Mouse (Mus musculus) limb, embryonic 15.5 days (tissue): ENCODE results near the gene Akap6. TPM values are rescaled to one million over a fixed set of nuclear protein-coding genes. Genes with fewer than 3 reads are reported as not detected.

ENCODE experiments used
- ATAC-seq: fragments of 200-750 bp; cut with Nextera tagmentation; 2 replicates; pipeline ENCODE4 v1.8.0; 2017; ENCODE audit warnings: low read depth, moderate TSS enrichment; ENCODE audit not compliant: insufficient number of reproducible peaks, low FRiP score, low TSS enrichment
- H3K27ac ChIP-seq: fragments of 300-500 bp; sonication (generic); 2 replicates; pipeline ENCODE4 v1.5.1; 2015; ENCODE audit warnings: moderate library complexity, mild to moderate bottlenecking, inconsistent platforms
- H3K27me3 ChIP-seq: fragments of 300-500 bp; sonication (generic); 2 replicates; pipeline ENCODE4 v1.6.1; 2015; ENCODE audit warnings: inconsistent platforms
- H3K36me3 ChIP-seq: fragments of 300-500 bp; sonication (generic); 2 replicates; pipeline ENCODE4 v1.6.1; 2015; ENCODE audit warnings: inconsistent platforms
- H3K4me1 ChIP-seq: fragments of 300-500 bp; sonication (generic); 2 replicates; pipeline ENCODE4 v1.6.1; 2015; ENCODE audit warnings: inconsistent platforms
- H3K4me2 ChIP-seq: fragments of 300-500 bp; sonication (generic); 2 replicates; pipeline ENCODE4 v1.6.1; 2015; ENCODE audit warnings: mild to moderate bottlenecking, inconsistent platforms
- H3K4me3 ChIP-seq: fragments of 300-500 bp; sonication (generic); 2 replicates; pipeline ENCODE4 v1.5.1; 2015; ENCODE audit warnings: mild to moderate bottlenecking, inconsistent platforms
- H3K9ac ChIP-seq: fragments of 300-500 bp; sonication (generic); 2 replicates; pipeline ENCODE4 v1.6.1; 2015; ENCODE audit warnings: inconsistent platforms
- H3K9me3 ChIP-seq: fragments of 300-500 bp; sonication (generic); 2 replicates; pipeline ENCODE4 v1.6.1; 2016; ENCODE audit warnings: inconsistent platforms
- WGBS: fragments of 180-500 bp; shearing (Covaris S2); methylation state at CpG from one replicate; pipeline ENCODE4 v1.1.7; 2015; 5-methylcytosine and 5-hydroxymethylcytosine counted together
- polyA plus RNA-seq: library from polyadenylated mRNA; unstranded; fragments of >200 nt; fragmentation: Nextera tagmentation; extraction: Ambion mirVana; gene quantifications from 2 replicates; pipeline ENCODE4 v1.2.1, GENCODE M21; 2015

Gene Akap6
- polyA plus RNA-seq, 1 experiment from 2014 or later: 1.3 TPM

- Histone ChIP-seq H3K4me1 (0 out of 2 replicates have a peak, but pooled peaks cover 6% of the 10 kb centered on the region), H3K27ac (no peak overlapping the region), H3K9me3 (no peaks in the 10 kb centered on the region), H3K9ac (no peak overlapping the region), H3K4me3 (no peak overlapping the region), H3K4me2 (no peak overlapping the region), H3K36me3 (no peaks in the 10 kb centered on the region), H3K27me3 (no peaks in the 10 kb centered on the region)
- no peak for ATAC-seq
- WGBS: 32% methylated on average over 15 of the region's 15 CpGs
Measured at GRCm38 (mm10) chr12:52939324-52939946, 240.3 kb downstream of the Akap6 start.

GRCm38 (mm10) chr12:52941941-52942340 lies 242.8 kb downstream of the Akap6 start:
- H3K27me3 ChIP-seq: no peaks in the 10 kb centered on the region
- no peak for ATAC-seq
- WGBS: 75% methylated on average over 4 of the region's 4 CpGs
- H3K4me3 ChIP-seq: no peak overlapping the region
- H3K9me3 ChIP-seq: no peaks in the 10 kb centered on the region
- H3K9ac ChIP-seq: no peak overlapping the region
- no peaks in the 10 kb centered on the region for H3K36me3 ChIP-seq
- no peak overlapping the region for H3K27ac ChIP-seq
- no peak overlapping the region for H3K4me2 ChIP-seq
- 0 out of 2 replicates have a peak, but pooled peaks cover 6% of the 10 kb centered on the region for H3K4me1 ChIP-seq

- Histone ChIP-seq H3K4me2 (no peak overlapping the region), H3K9ac (no peak overlapping the region), H3K9me3 (no peaks in the 10 kb centered on the region), H3K36me3 (no peaks in the 10 kb centered on the region), H3K27ac (no peak overlapping the region), H3K4me1 (0 out of 2 replicates have a peak, but pooled peaks cover 6% of the 10 kb centered on the region), H3K4me3 (no peak overlapping the region), H3K27me3 (no peaks in the 10 kb centered on the region)
- WGBS: 67% methylated on average over 7 of the region's 7 CpGs
- ATAC-seq: no peak
Measured at GRCm38 (mm10) chr12:52944274-52944673, 245.1 kb downstream of the Akap6 start.

GRCm38 (mm10) chr12:52944949-52945348 lies 245.8 kb downstream of the Akap6 start:
- Histone ChIP-seq H3K9me3 (no peaks in the 10 kb centered on the region), H3K9ac (no peak overlapping the region), H3K4me1 (0 out of 2 replicates have a peak, but pooled peaks cover 2% of the 10 kb centered on the region), H3K4me2 (no peak overlapping the region), H3K27me3 (no peaks in the 10 kb centered on the region), H3K27ac (no peak overlapping the region), H3K4me3 (no peak overlapping the region), H3K36me3 (no peaks in the 10 kb centered on the region)
- no peak; the same call in 1 of the 2 replicates for ATAC-seq
- 82% methylated on average over 2 of the region's 2 CpGs for WGBS

GRCm38 (mm10) chr12:52950660-52951059 lies 251.5 kb downstream of the Akap6 start:
- no peak overlapping the region for H3K4me3 ChIP-seq
- H3K4me2 ChIP-seq: no peak overlapping the region
- H3K9ac ChIP-seq: no peak overlapping the region
- no peaks in the 10 kb centered on the region for H3K4me1 ChIP-seq
- H3K27me3 ChIP-seq: no peaks in the 10 kb centered on the region
- no peaks in the 10 kb centered on the region for H3K36me3 ChIP-seq
- H3K9me3 ChIP-seq: no peaks in the 10 kb centered on the region
- H3K27ac ChIP-seq: no peak overlapping the region
- ATAC-seq: no peak
- WGBS: 57% methylated on average over 4 of the region's 4 CpGs

- no peaks in the 10 kb centered on the region for H3K9me3 ChIP-seq
- no peak overlapping the region for H3K27ac ChIP-seq
- ATAC-seq: no peak
- no peak overlapping the region for H3K9ac ChIP-seq
- H3K4me1 ChIP-seq: no peaks in the 10 kb centered on the region
- no peaks in the 10 kb centered on the region for H3K27me3 ChIP-seq
- no peak overlapping the region for H3K4me3 ChIP-seq
- 37% methylated on average over 3 of the region's 3 CpGs for WGBS
- H3K4me2 ChIP-seq: no peak overlapping the region
- H3K36me3 ChIP-seq: no peaks in the 10 kb centered on the region
Measured at GRCm38 (mm10) chr12:52957587-52957986, 258.4 kb downstream of the Akap6 start.

GRCm38 (mm10) chr12:52957994-52958393 lies 258.8 kb downstream of the Akap6 start:
- Histone ChIP-seq H3K4me2 (no peak overlapping the region), H3K27ac (no peak overlapping the region), H3K9me3 (no peaks in the 10 kb centered on the region), H3K4me3 (no peak overlapping the region), H3K36me3 (no peaks in the 10 kb centered on the region), H3K9ac (no peak overlapping the region), H3K27me3 (no peaks in the 10 kb centered on the region), H3K4me1 (no peaks in the 10 kb centered on the region)
- 36% methylated on average over 3 of the region's 3 CpGs for WGBS
- no peak for ATAC-seq

- H3K4me1 ChIP-seq: no peaks in the 10 kb centered on the region
- H3K4me2 ChIP-seq: no peak overlapping the region
- no peak overlapping the region for H3K4me3 ChIP-seq
- no peaks in the 10 kb centered on the region for H3K27me3 ChIP-seq
- H3K9me3 ChIP-seq: no peaks in the 10 kb centered on the region
- WGBS: 69% methylated on average over 6 of the region's 6 CpGs
- no peak overlapping the region for H3K27ac ChIP-seq
- H3K9ac ChIP-seq: no peak overlapping the region
- no peaks in the 10 kb centered on the region for H3K36me3 ChIP-seq
- ATAC-seq: no peak
Measured at GRCm38 (mm10) chr12:52991745-52992144, 292.6 kb downstream of the Akap6 start.

- Histone ChIP-seq H3K9me3 (no peaks in the 10 kb centered on the region), H3K4me3 (no peak overlapping the region), H3K4me2 (no peak overlapping the region), H3K27me3 (no peaks in the 10 kb centered on the region), H3K4me1 (no peaks in the 10 kb centered on the region), H3K9ac (no peak overlapping the region), H3K27ac (no peak overlapping the region), H3K36me3 (no peaks in the 10 kb centered on the region)
- 31% methylated on average over 3 of the region's 3 CpGs for WGBS
- ATAC-seq: no peak
Measured at GRCm38 (mm10) chr12:53012336-53012735, 313.2 kb downstream of the Akap6 start.

GRCm38 (mm10) chr12:53014539-53014938 lies 315.4 kb downstream of the Akap6 start:
- Histone ChIP-seq H3K27me3 (no peaks in the 10 kb centered on the region), H3K4me2 (no peak overlapping the region), H3K9ac (no peak overlapping the region), H3K9me3 (no peaks in the 10 kb centered on the region), H3K36me3 (no peaks in the 10 kb centered on the region), H3K4me1 (no peaks in the 10 kb centered on the region), H3K4me3 (no peak overlapping the region), H3K27ac (no peak overlapping the region)
- no peak for ATAC-seq
- WGBS: 86% methylated on average over 6 of the region's 6 CpGs

- no peak overlapping the region for H3K27ac ChIP-seq
- H3K4me1 ChIP-seq: no peaks in the 10 kb centered on the region
- H3K4me2 ChIP-seq: no peak overlapping the region
- 74% methylated on average over 9 of the region's 9 CpGs for WGBS
- H3K9ac ChIP-seq: no peak overlapping the region
- H3K36me3 ChIP-seq: no peaks in the 10 kb centered on the region
- H3K27me3 ChIP-seq: no peaks in the 10 kb centered on the region
- H3K4me3 ChIP-seq: no peak overlapping the region
- H3K9me3 ChIP-seq: no peaks in the 10 kb centered on the region
- no peak for ATAC-seq
Measured at GRCm38 (mm10) chr12:53024575-53025246, 325.5 kb downstream of the Akap6 start.

- H3K9me3 ChIP-seq: no peaks in the 10 kb centered on the region
- 65% methylated on average over 4 of the region's 4 CpGs for WGBS
- H3K36me3 ChIP-seq: no peaks in the 10 kb centered on the region
Measured at GRCm38 (mm10) chr12:53027308-53027707, 328.1 kb downstream of the Akap6 start.

More at GRCm38 (mm10) chr12:53027308-53027707, 328.1 kb downstream of the Akap6 start:
- H3K27ac ChIP-seq: no peak overlapping the region
- no peak overlapping the region for H3K4me3 ChIP-seq
- no peaks in the 10 kb centered on the region for H3K4me1 ChIP-seq
- H3K4me2 ChIP-seq: no peak overlapping the region
- no peak for ATAC-seq
- no peaks in the 10 kb centered on the region for H3K27me3 ChIP-seq
- no peak overlapping the region for H3K9ac ChIP-seq
